Mouse (Mus musculus) central nervous system, embryonic 14 days (tissue): Measurements from ENCODE around the gene Aunip. TPM values are rescaled to one million over a fixed set of nuclear protein-coding genes. Genes with fewer than 3 reads are reported as not detected.

Source experiments
- polyA plus RNA-seq: library from polyadenylated mRNA; depleted of rRNA; stranded (reverse); fragments of >200 nt; gene quantifications from 2 replicates; pipeline ENCODE4 v1.2.3, GENCODE M21; 2012; rRNA removed

The Aunip gene
- polyA plus RNA-seq, result 4.0 and 5.0 TPM in 2 replicates

GRCm38 (mm10) chr4:134510845-134511411 lies at the start of gene Aunip:
Aunip (plus strand) TSS chr4:134510999.

GRCm38 (mm10) chr4:134468215-134468575 lies 42.6 kb upstream of the Aunip start, which contains the start of gene Stmn1:
Stmn1 (plus strand) TSS chr4:134468320.

GRCm38 (mm10) chr4:134496595-134497210 lies 14.1 kb upstream of the Aunip start, which contains the start of gene Paqr7:
Paqr7 (plus strand) TSS chr4:134496697.

GRCm38 (mm10) chr4:134534932-134535786 lies 24.4 kb downstream of the Aunip start, which contains the start of gene Mtfr1l:
Mtfr1l (minus strand) TSS chr4:134535387.

GRCm38 (mm10) chr4:134551494-134552316 lies 40.9 kb downstream of the Aunip start, which contains the start of gene Selenon:
Selenon (minus strand) TSS chr4:134552166.

Other genes with a start within 250 kb of the Aunip start
- gene Pdik1l, start 223.1 kb upstream of the Aunip start, polyA plus RNA-seq, result 15.2 and 16.8 TPM in 2 replicates
- gene Trim63, start 195.9 kb upstream of the Aunip start, polyA plus RNA-seq, result 0.17 and 1.2 TPM in 2 replicates
- 0.02 and 0.10 TPM in 2 replicates for gene Slc30a2, start 167.8 kb upstream of the Aunip start, polyA plus RNA-seq
- 0.34 and 2.1 TPM in 2 replicates for gene Extl1, start 127.1 kb upstream of the Aunip start, polyA plus RNA-seq
- 13.7 and 15.8 TPM in 2 replicates for gene Pafah2, start 114.7 kb upstream of the Aunip start, polyA plus RNA-seq
- 1,707 and 1,926 TPM in 2 replicates for gene Stmn1, start 42.7 kb upstream of the Aunip start, polyA plus RNA-seq
- gene Paqr7, start 14.3 kb upstream of the Aunip start, polyA plus RNA-seq, result 11.7 and 14.6 TPM in 2 replicates
- gene Mtfr1l, start 24.4 kb downstream of the Aunip start, polyA plus RNA-seq, result 126 and 131 TPM in 2 replicates
- gene Selenon, start 41.2 kb downstream of the Aunip start, polyA plus RNA-seq, result 39.2 and 45.7 TPM in 2 replicates
- gene Man1c1, start 193.3 kb downstream of the Aunip start, polyA plus RNA-seq, result 6.3 and 8.3 TPM in 2 replicates